Mouse (Mus musculus): ENCODE measurements around the gene Defa23. TPM values are rescaled to one million over a fixed set of nuclear protein-coding genes. Genes with fewer than 3 reads are reported as not detected.

Defa23 gene
- polyA plus RNA-seq (2012; rRNA removed), result not detected in 2 replicates

GRCm38 (mm10) chr8:21054747-21055146 lies at the start of gene Defa23:
Gene Defa23 (plus strand): TSS chr8:21055047.

GRCm38 (mm10) chr8:21025245-21025644 lies 29.6 kb upstream of the Defa23 start, which contains the start of gene Defa21:
Gene Defa21 (plus strand): TSS chr8:21025545.

GRCm38 (mm10) chr8:21064738-21065137 lies 9.9 kb downstream of the Defa23 start, which contains the start of gene Defa35:
Gene Defa35 (plus strand): TSS chr8:21065038.

GRCm38 (mm10) chr8:21084142-21084541 lies 29.3 kb downstream of the Defa23 start, which contains the start of gene Defa25:
Gene Defa25 (plus strand): TSS chr8:21084442.

DNA sequence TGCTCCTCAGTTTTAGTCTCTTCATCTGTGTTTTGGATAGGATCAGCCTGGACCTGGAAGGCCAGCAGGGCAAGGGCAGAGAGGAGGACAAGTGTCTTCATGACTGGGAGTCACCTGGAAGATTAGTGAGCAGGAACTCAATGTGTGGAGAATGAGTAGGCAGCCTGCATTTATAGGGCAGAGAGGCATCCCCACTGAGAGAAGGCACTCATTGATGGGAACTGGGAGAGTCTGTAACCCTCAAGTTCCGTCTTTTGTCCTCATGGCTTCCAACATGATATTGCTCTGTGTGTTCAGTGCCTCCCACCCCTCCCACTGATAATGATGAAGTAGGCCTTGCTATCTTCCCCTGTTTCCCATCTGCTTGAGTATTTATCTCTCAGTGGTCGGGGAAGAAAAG lies 41.1 kb downstream of the Defa23 start, which contains the start of gene Gm14851:
Gm14851 (minus strand) TSS at position 101 of the 400 bp plus-strand sequence.

Other genes starting within 250 kb of the Defa23 start
- not detected in 2 replicates for gene Defb33, start 162.4 kb upstream of the Defa23 start, polyA plus RNA-seq (2012; rRNA removed)
- gene Gm15056, start 152.4 kb upstream of the Defa23 start, polyA plus RNA-seq (2012; rRNA removed), result not detected in 2 replicates
- gene Gm6040, start 133.0 kb upstream of the Defa23 start, polyA plus RNA-seq (2012; rRNA removed), result not detected in 2 replicates
- not detected in 2 replicates for gene AY761185, start 110.3 kb upstream of the Defa23 start, polyA plus RNA-seq (2012; rRNA removed)
- gene Defa21, start 29.5 kb upstream of the Defa23 start, polyA plus RNA-seq (2012; rRNA removed), result not detected in 2 replicates
- not detected in 2 replicates for gene Defa35, start 10.0 kb downstream of the Defa23 start, polyA plus RNA-seq (2012; rRNA removed)
- not detected in 2 replicates for gene Defa25, start 29.4 kb downstream of the Defa23 start, polyA plus RNA-seq (2012; rRNA removed)
- gene Gm14851, start 41.0 kb downstream of the Defa23 start, polyA plus RNA-seq (2012; rRNA removed), result not detected in 2 replicates
- not detected in 2 replicates for gene Defa30, start 79.6 kb downstream of the Defa23 start, polyA plus RNA-seq (2012; rRNA removed)
- not detected in 2 replicates for gene Defa22, start 107.2 kb downstream of the Defa23 start, polyA plus RNA-seq (2012; rRNA removed)
- gene Defa31, start 136.6 kb downstream of the Defa23 start, polyA plus RNA-seq (2012; rRNA removed), result not detected in 2 replicates
- gene Gm15293, start 146.5 kb downstream of the Defa23 start, polyA plus RNA-seq (2012; rRNA removed), result not detected in 2 replicates
- gene Gm15292, start 194.7 kb downstream of the Defa23 start, polyA plus RNA-seq (2012; rRNA removed), result not detected in 2 replicates